Mouse (Mus musculus) kidney, adult 2 months (tissue): ENCODE data around the gene Cdh13. TPM values are rescaled to one million over a fixed set of nuclear protein-coding genes. Genes with fewer than 3 reads are reported as not detected.

Source experiments
- DNase-seq: peaks from one replicate; pipeline ENCODE4 v3.0.0; 2021
- H3K27ac ChIP-seq: fragments of 200-500 bp; 2 replicates; pipeline ENCODE4 v1.5.1; 2012; ENCODE audit warnings: low read depth, low read length, control low read depth, inconsistent platforms; ENCODE audit not compliant: insufficient read depth
- H3K27me3 ChIP-seq: fragments of 200-500 bp; replicated peaks from 2 replicates; pipeline ENCODE4 v1.6.1; 2012; ENCODE audit warnings: mild to moderate bottlenecking, moderate library complexity, low read length, inconsistent platforms; ENCODE audit not compliant: control insufficient read depth, insufficient read depth
- H3K36me3 ChIP-seq: fragments of 200-500 bp; 2 replicates; pipeline ENCODE4 v1.6.1; 2012; ENCODE audit warnings: mild to moderate bottlenecking, moderate library complexity, low read length, inconsistent platforms; ENCODE audit not compliant: control insufficient read depth, insufficient read depth
- H3K4me1 ChIP-seq: fragments of 200-500 bp; 2 replicates; pipeline ENCODE4 v1.6.1; 2011; ENCODE audit warnings: low read length; ENCODE audit not compliant: control insufficient read depth, insufficient read depth
- H3K4me3 ChIP-seq: fragments of 200-500 bp; 2 replicates; pipeline ENCODE4 v1.5.1; 2011; ENCODE audit warnings: mild to moderate bottlenecking, low read depth, low read length, control low read depth; ENCODE audit not compliant: insufficient read depth
- CTCF ChIP-seq: fragments of 200-500 bp; conservative IDR thresholded peaks from 2 replicates; pipeline ENCODE4 v1.5.1; 2011; ENCODE audit warnings: low read depth, mild to moderate bottlenecking, control low read depth, low read length, moderate library complexity, mixed read lengths; ENCODE audit not compliant: insufficient read depth, insufficient read length
- POLR2A ChIP-seq: fragments of 200-500 bp; IDR thresholded peaks from one replicate; pipeline ENCODE4 v1.6.1; 2011; ENCODE audit warnings: low read depth, low read length, control low read depth
- WGBS: fragments of 180-500 bp; shearing (Covaris S2); methylation state at CpG from one replicate; pipeline ENCODE4 v1.1.7; 2018; 5-methylcytosine and 5-hydroxymethylcytosine counted together
- polyA plus RNA-seq: library from polyadenylated mRNA; depleted of rRNA; stranded (reverse); fragments of >200 nt; gene quantifications from 2 replicates; pipeline ENCODE4 v1.2.3, GENCODE M21; 2012

The Cdh13 gene
- polyA plus RNA-seq, 1 experiment = 11.6 TPM

GRCm38 (mm10) chr8:118797127-118797526 lies 513.6 kb downstream of the Cdh13 start:
- no peak for DNase-seq
- 80% methylated on average over 3 of the region's 3 CpGs for WGBS
- no peak for TF ChIP-seq CTCF
- no peak for TF ChIP-seq POLR2A
- Histone ChIP-seq H3K36me3 (no peaks in the 10 kb centered on the region), H3K27me3 (no peaks in the 10 kb centered on the region), H3K4me3 (no peak overlapping the region), H3K27ac (no peak overlapping the region), H3K4me1 (no peaks in the 10 kb centered on the region)

DNA sequence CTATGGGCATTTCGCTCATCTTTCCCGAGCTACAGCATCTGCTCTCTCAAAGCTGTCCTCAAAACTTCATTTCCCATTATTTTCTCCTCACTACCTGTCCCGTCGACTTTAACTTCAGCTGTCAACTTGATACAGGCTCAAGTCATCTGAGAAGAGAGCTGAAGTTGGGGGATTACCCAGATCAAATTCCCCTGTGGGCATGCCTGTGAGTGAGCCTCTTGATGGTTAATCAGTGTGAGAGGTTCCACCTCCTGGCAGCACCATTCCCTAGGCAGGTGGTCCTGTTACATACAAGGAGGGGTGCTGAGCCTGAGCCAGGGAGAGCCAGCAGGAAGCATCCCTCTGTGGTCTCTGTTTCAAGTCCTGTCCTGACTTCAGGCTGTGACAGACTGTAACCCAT lies 519.6 kb downstream of the Cdh13 start:
- no peak overlapping the region for H3K4me3 ChIP-seq
- no peaks in the 10 kb centered on the region for H3K36me3 ChIP-seq
- WGBS = 68% methylated on average over 4 of the region's 4 CpGs
- no peaks in the 10 kb centered on the region for H3K4me1 ChIP-seq
- no peak for DNase-seq
- TF ChIP-seq CTCF (no peak), POLR2A (no peak)
- H3K27me3 ChIP-seq = no peaks in the 10 kb centered on the region
- no peak overlapping the region for H3K27ac ChIP-seq

- WGBS = 69% methylated on average over 6 of the region's 6 CpGs
- TF ChIP-seq CTCF (no peak), POLR2A (no peak)
- no peaks in the 10 kb centered on the region for H3K36me3 ChIP-seq
- no peak overlapping the region for H3K4me3 ChIP-seq
- no peak for DNase-seq
- H3K27me3 ChIP-seq = no peaks in the 10 kb centered on the region
- H3K27ac ChIP-seq = no peak overlapping the region
- H3K4me1 ChIP-seq = no peaks in the 10 kb centered on the region
Measured at GRCm38 (mm10) chr8:118809660-118810059, 526.1 kb downstream of the Cdh13 start.

GRCm38 (mm10) chr8:118815055-118815454 lies 531.5 kb downstream of the Cdh13 start:
- no peaks in the 10 kb centered on the region for H3K4me1 ChIP-seq
- no peaks in the 10 kb centered on the region for H3K36me3 ChIP-seq
- H3K27ac ChIP-seq = no peak overlapping the region
- no peaks in the 10 kb centered on the region for H3K27me3 ChIP-seq
- no peak for DNase-seq
- no peak overlapping the region for H3K4me3 ChIP-seq
- TF ChIP-seq CTCF (no peak), POLR2A (no peak)
- WGBS = 33% methylated on average over 10 of the region's 10 CpGs

GRCm38 (mm10) chr8:118826761-118827160 lies 543.2 kb downstream of the Cdh13 start:
- WGBS = 72% methylated on average over 4 of the region's 4 CpGs
- no peaks in the 10 kb centered on the region for H3K4me1 ChIP-seq
- H3K27me3 ChIP-seq = no peaks in the 10 kb centered on the region
- DNase-seq = peak; percentile 25
- TF ChIP-seq POLR2A = no peak
- no peak for TF ChIP-seq CTCF
- no peaks in the 10 kb centered on the region for H3K36me3 ChIP-seq
- no peak overlapping the region for H3K27ac ChIP-seq
- no peak overlapping the region for H3K4me3 ChIP-seq

GRCm38 (mm10) chr8:118827726-118828125 lies 544.2 kb downstream of the Cdh13 start:
- DNase-seq = peak; percentile 12
- Histone ChIP-seq H3K4me3 (no peak overlapping the region), H3K4me1 (no peaks in the 10 kb centered on the region), H3K27me3 (no peaks in the 10 kb centered on the region), H3K36me3 (no peaks in the 10 kb centered on the region), H3K27ac (no peak overlapping the region)
- TF ChIP-seq POLR2A (no peak), CTCF (no peak)
- WGBS = 84% methylated on average over 6 of the region's 6 CpGs

DNA sequence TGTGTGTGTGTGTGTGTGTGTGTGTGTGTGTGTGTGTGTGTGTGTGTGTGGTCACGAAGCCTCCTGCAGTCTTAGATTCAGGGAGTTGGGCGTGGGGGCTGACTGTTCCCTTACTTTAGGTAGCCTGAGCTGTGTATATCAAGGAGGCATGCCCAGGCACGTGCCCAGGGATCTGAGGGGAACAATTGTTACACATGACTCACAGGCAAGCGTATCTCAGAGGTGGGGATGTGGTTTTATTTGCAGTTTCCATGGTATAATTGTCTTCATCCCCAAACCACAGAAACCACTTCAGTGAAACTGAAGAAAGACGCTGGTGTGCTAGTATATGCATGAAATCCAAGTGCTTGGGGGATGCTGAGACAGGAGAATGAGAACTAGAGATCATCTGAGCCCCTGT lies 546.8 kb downstream of the Cdh13 start:
- Histone ChIP-seq H3K36me3 (no peaks in the 10 kb centered on the region), H3K4me3 (no peak overlapping the region), H3K27ac (no peak overlapping the region), H3K4me1 (no peaks in the 10 kb centered on the region), H3K27me3 (no peaks in the 10 kb centered on the region)
- WGBS = 64% methylated on average over 5 of the region's 5 CpGs
- no peak for TF ChIP-seq POLR2A
- no peak for TF ChIP-seq CTCF
- no peak for DNase-seq

- Histone ChIP-seq H3K4me1 (no peaks in the 10 kb centered on the region), H3K27ac (no peak overlapping the region), H3K4me3 (no peak overlapping the region), H3K36me3 (no peaks in the 10 kb centered on the region), H3K27me3 (no peaks in the 10 kb centered on the region)
- DNase-seq = no peak
- 74% methylated on average over 10 of the region's 10 CpGs for WGBS
- TF ChIP-seq CTCF = no peak
- no peak for TF ChIP-seq POLR2A
Measured at GRCm38 (mm10) chr8:118831026-118831425, 547.5 kb downstream of the Cdh13 start.
